Mouse (Mus musculus) cerebellum, adult 2 months (tissue): ENCODE data around the gene Tanc1.

ENCODE experiments used
- CTCF ChIP-seq: fragments of 200-500 bp; IDR thresholded peaks from 2 replicates; pipeline ENCODE4 v1.5.1; 2011; ENCODE audit warnings: low read depth, mild to moderate bottlenecking, control low read depth, low read length, moderate library complexity, borderline replicate concordance; ENCODE audit not compliant: insufficient read depth
- POLR2A ChIP-seq: fragments of 200-500 bp; IDR thresholded peaks from 2 replicates; pipeline ENCODE4 v1.6.1; 2011; ENCODE audit warnings: low read length, control low read depth, borderline replicate concordance; ENCODE audit not compliant: insufficient read depth

DNA sequence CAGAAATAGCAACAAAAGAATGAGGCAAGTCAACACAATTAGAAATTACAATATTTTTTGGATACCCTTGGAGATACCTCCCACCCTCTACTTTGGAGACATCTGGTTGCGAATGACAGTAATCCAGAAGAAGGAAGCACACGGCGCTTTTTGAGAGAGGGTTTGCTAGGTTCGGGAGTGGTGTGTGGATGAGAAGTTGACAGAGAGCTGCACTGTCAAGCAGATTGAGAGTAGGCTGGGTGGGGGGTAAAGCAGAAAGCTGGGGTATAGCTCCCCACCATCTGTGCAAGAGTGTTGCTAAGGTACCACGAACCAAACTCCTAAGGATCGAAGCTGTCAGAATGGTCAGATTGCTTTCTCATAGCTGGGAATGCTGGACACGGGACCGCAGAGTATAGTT lies 40.0 kb downstream of the Tanc1 start:
- TF ChIP-seq CTCF (no peak), POLR2A (no peak)
